Mouse (Mus musculus) small intestine, adult 2 months (tissue): ENCODE results near the gene Brox.

Experiments
- CTCF ChIP-seq: fragments of 200-500 bp; IDR thresholded peaks from 2 replicates; pipeline ENCODE4 v1.5.1; 2012; ENCODE audit warnings: low read depth, mild to moderate bottlenecking, control low read depth, inconsistent platforms, low read length, moderate library complexity, mixed read lengths; ENCODE audit not compliant: insufficient replicate concordance, insufficient read length; ENCODE audit errors: extremely low read depth
- POLR2A ChIP-seq: fragments of 200-500 bp; IDR thresholded peaks from 2 replicates; pipeline ENCODE4 v1.6.1; 2012; ENCODE audit warnings: low read depth, mild to moderate bottlenecking, control low read depth, inconsistent platforms, low read length, moderate library complexity

GRCm38 (mm10) chr1:183250612-183251011 is 46.5 kb downstream of the Brox start:
- TF ChIP-seq POLR2A = no peak
- TF ChIP-seq CTCF = no peak
